Mouse (Mus musculus): ENCODE results near the gene Celf6.

DNA sequence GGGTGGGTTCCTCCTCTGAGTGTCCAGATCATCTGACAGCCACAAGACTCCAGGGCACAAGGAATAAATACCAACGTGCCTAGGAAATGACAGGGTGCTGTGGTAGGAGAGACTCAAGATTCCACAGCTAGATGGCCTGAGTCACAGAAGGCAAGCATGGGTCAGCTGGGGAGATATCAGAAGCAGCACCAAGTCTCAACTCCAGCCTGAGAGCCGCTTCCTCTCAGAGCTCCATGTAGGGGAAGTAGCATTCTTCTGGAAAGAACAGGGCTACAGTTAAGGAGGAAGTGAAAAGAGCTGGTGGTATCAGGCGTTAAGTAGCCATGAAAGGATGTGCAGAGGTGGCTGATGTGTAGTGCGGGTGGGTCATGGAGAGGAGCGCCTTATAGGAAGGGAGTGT lies 33.0 kb upstream of the Celf6 start:
- no peak for TF ChIP-seq EP300 (IDR thresholded peaks at IDR 0.05; ENCODE audit: low read depth)
- TF ChIP-seq CTCF (IDR thresholded peaks at IDR 0.05; ENCODE audit: low read depth): no peak
